Mouse (Mus musculus) limb, embryonic 10.5 days (tissue): ENCODE data around the gene Arl6. TPM values are rescaled to one million over a fixed set of nuclear protein-coding genes. Genes with fewer than 3 reads are reported as not detected.
A peak's percentile ranks its signal among the peaks of the same experiment; 100 is the strongest.

ENCODE experiments used
- DNase-seq: peaks from one replicate; pipeline ENCODE4 v3.0.0-alpha.2; 2017; ENCODE audit warnings: low spot score
- H3K27ac ChIP-seq: fragments of 300-500 bp; sonication (generic); 2 replicates; pipeline ENCODE4 v1.5.1; 2016; ENCODE audit warnings: mild to moderate bottlenecking
- H3K27me3 ChIP-seq: fragments of 300-500 bp; sonication (generic); 2 replicates; pipeline ENCODE4 v1.6.1; 2016; ENCODE audit warnings: low read depth, mild to moderate bottlenecking; ENCODE audit not compliant: poor library complexity, severe bottlenecking
- H3K36me3 ChIP-seq: fragments of 300-500 bp; sonication (generic); 2 replicates; pipeline ENCODE4 v1.6.1; 2016; ENCODE audit warnings: mild to moderate bottlenecking, moderate library complexity
- H3K4me1 ChIP-seq: fragments of 300-500 bp; sonication (generic); 2 replicates; pipeline ENCODE4 v1.6.1; 2016
- H3K4me3 ChIP-seq: fragments of 300-500 bp; sonication (generic); 2 replicates; pipeline ENCODE4 v1.5.1; 2016; ENCODE audit warnings: mild to moderate bottlenecking, moderate library complexity
- H3K9me3 ChIP-seq: fragments of 300-500 bp; sonication (generic); replicated peaks from 2 replicates; pipeline ENCODE4 v1.6.1; 2016; ENCODE audit warnings: mild to moderate bottlenecking
- WGBS: fragments of 180-500 bp; shearing (Covaris S2); methylation state at CpG from one replicate; pipeline ENCODE4 v1.1.7; 2016; 5-methylcytosine and 5-hydroxymethylcytosine counted together
- polyA plus RNA-seq: library from polyadenylated mRNA; unstranded; fragments of >200 nt; fragmentation: Nextera tagmentation; extraction: Ambion mirVana; gene quantifications from 2 replicates; pipeline ENCODE4 v1.2.1, GENCODE M21; 2016

The Arl6 gene
- polyA plus RNA-seq, 1 experiment from 2014 or later = 41.3 TPM

GRCm38 (mm10) chr16:59579237-59579636, 60.0 kb downstream of the Arl6 start:
- WGBS = 87% methylated on average over 8 of the region's 8 CpGs
- H3K9me3 ChIP-seq = no peaks in the 10 kb centered on the region
- no peak overlapping the region for H3K27ac ChIP-seq

GRCm38 (mm10) chr16:59573961-59574360, 65.2 kb downstream of the Arl6 start:
- Histone ChIP-seq H3K9me3 (no peaks in the 10 kb centered on the region), H3K27me3 (no peaks in the 10 kb centered on the region), H3K4me1 (peaks cover 4% of the 10 kb centered on the region; the same call in 1 of the 2 replicates), H3K4me3 (no peak overlapping the region), H3K27ac (no peak overlapping the region), H3K36me3 (no peaks in the 10 kb centered on the region)
- no peak for DNase-seq
- WGBS = 91% methylated on average over 11 of the region's 11 CpGs

More at GRCm38 (mm10) chr16:59579237-59579636, 60.0 kb downstream of the Arl6 start:
- DNase-seq = no peak
- Histone ChIP-seq H3K4me1 (no peaks in the 10 kb centered on the region), H3K27me3 (no peaks in the 10 kb centered on the region), H3K4me3 (no peak overlapping the region), H3K36me3 (no peaks in the 10 kb centered on the region)

GRCm38 (mm10) chr16:59572685-59573084, 66.5 kb downstream of the Arl6 start:
- Histone ChIP-seq H3K27me3 (no peaks in the 10 kb centered on the region), H3K4me1 (peaks cover 8% of the 10 kb centered on the region), H3K27ac (no peak overlapping the region), H3K9me3 (no peaks in the 10 kb centered on the region), H3K4me3 (no peak overlapping the region), H3K36me3 (no peaks in the 10 kb centered on the region)
- WGBS = 95% methylated on average over 3 of the region's 3 CpGs
- DNase-seq = no peak

GRCm38 (mm10) chr16:59570807-59571206, 68.4 kb downstream of the Arl6 start:
- Histone ChIP-seq H3K4me1 (peaks cover 10% of the 10 kb centered on the region), H3K27me3 (no peaks in the 10 kb centered on the region), H3K4me3 (no peak overlapping the region), H3K27ac (no peak overlapping the region), H3K36me3 (no peaks in the 10 kb centered on the region), H3K9me3 (no peaks in the 10 kb centered on the region)
- DNase-seq = no peak
- 97% methylated on average over 8 of the region's 8 CpGs for WGBS

- Histone ChIP-seq H3K4me3 (no peak overlapping the region), H3K27ac (no peak overlapping the region), H3K4me1 (peaks cover 10% of the 10 kb centered on the region), H3K27me3 (no peaks in the 10 kb centered on the region), H3K9me3 (no peaks in the 10 kb centered on the region), H3K36me3 (peaks cover 7% of the 10 kb centered on the region)
- no peak for DNase-seq
- 85% methylated on average over 8 of the region's 8 CpGs for WGBS
Observed at GRCm38 (mm10) chr16:59569837-59570236, 69.4 kb downstream of the Arl6 start.

- Histone ChIP-seq H3K4me1 (peaks cover 10% of the 10 kb centered on the region), H3K9me3 (no peaks in the 10 kb centered on the region), H3K4me3 (no peak overlapping the region), H3K27me3 (no peaks in the 10 kb centered on the region), H3K36me3 (peaks cover 8% of the 10 kb centered on the region), H3K27ac (peak overlapping the region; percentile 12; the same call in 1 of the 2 replicates)
- 74% methylated on average over 9 of the region's 10 CpGs for WGBS
- DNase-seq = no peak
Observed at GRCm38 (mm10) chr16:59567721-59568381, 71.3 kb downstream of the Arl6 start.

- no peaks in the 10 kb centered on the region for H3K9me3 ChIP-seq
- H3K4me1 ChIP-seq = peaks cover 10% of the 10 kb centered on the region
- no peak overlapping the region for H3K27ac ChIP-seq
- WGBS = 87% methylated on average over 4 of the region's 4 CpGs
- peaks cover 8% of the 10 kb centered on the region for H3K36me3 ChIP-seq
- no peak overlapping the region for H3K4me3 ChIP-seq
- H3K27me3 ChIP-seq = no peaks in the 10 kb centered on the region
- DNase-seq = no peak
Observed at GRCm38 (mm10) chr16:59566437-59566836, 72.8 kb downstream of the Arl6 start.

GRCm38 (mm10) chr16:59565631-59566030, 73.6 kb downstream of the Arl6 start:
- no peaks in the 10 kb centered on the region for H3K27me3 ChIP-seq
- 79% methylated on average over 2 of the region's 2 CpGs for WGBS
- H3K4me3 ChIP-seq = no peak overlapping the region

GRCm38 (mm10) chr16:59564025-59564424, 75.2 kb downstream of the Arl6 start:
- peaks cover 15% of the 10 kb centered on the region for H3K36me3 ChIP-seq
- H3K4me1 ChIP-seq = peaks cover 5% of the 10 kb centered on the region
- no peaks in the 10 kb centered on the region for H3K27me3 ChIP-seq
- H3K27ac ChIP-seq = no peak overlapping the region
- 88% methylated on average over 5 of the region's 5 CpGs for WGBS
- H3K4me3 ChIP-seq = no peak overlapping the region
- H3K9me3 ChIP-seq = no peaks in the 10 kb centered on the region
- DNase-seq = no peak

More at GRCm38 (mm10) chr16:59565631-59566030, 73.6 kb downstream of the Arl6 start:
- no peak overlapping the region; the same call in 1 of the 2 replicates for H3K27ac ChIP-seq
- H3K36me3 ChIP-seq = peaks cover 8% of the 10 kb centered on the region
- DNase-seq = no peak
- no peaks in the 10 kb centered on the region for H3K9me3 ChIP-seq
- peaks cover 10% of the 10 kb centered on the region for H3K4me1 ChIP-seq

Other genes starting within 250 kb of the Arl6 start
- 0.11 and 0.19 TPM in 2 replicates for gene Gabrr3, start 232.1 kb downstream of the Arl6 start, polyA plus RNA-seq
- gene Riox2, start 167.6 kb downstream of the Arl6 start, polyA plus RNA-seq = 36.6 and 40.6 TPM in 2 replicates
- gene Crybg3, start 38.4 kb downstream of the Arl6 start, polyA plus RNA-seq = 7.2 and 7.8 TPM in 2 replicates